Mouse (Mus musculus) brain, adult 2 months (tissue): ENCODE measurements around the gene P2rx1.

ENCODE experiments used
- DNase-seq: peaks from one replicate; pipeline ENCODE4 v3.0.0; 2011; ENCODE audit warnings: low read depth, low spot score

P2rx1 gene

GRCm38 (mm10) chr11:73020953-73021800 lies 22.3 kb downstream of the P2rx1 start:
- DNase-seq, result peak; percentile 72

- peak; percentile 97 for DNase-seq
These were observed 24.2 kb downstream of the P2rx1 start for GRCm38 (mm10) chr11:73023099-73023498.

- no peak for DNase-seq
These were observed 24.9 kb downstream of the P2rx1 start for GRCm38 (mm10) chr11:73023827-73024226.

GRCm38 (mm10) chr11:73024236-73024904 lies 25.5 kb downstream of the P2rx1 start:
- no peak for DNase-seq

- DNase-seq, result no peak
These were observed 28.1 kb downstream of the P2rx1 start for GRCm38 (mm10) chr11:73026961-73027360.

GRCm38 (mm10) chr11:73030821-73031498 lies 32.1 kb downstream of the P2rx1 start:
- peak; percentile 97 for DNase-seq

GRCm38 (mm10) chr11:73031536-73031935 lies 32.6 kb downstream of the P2rx1 start:
- DNase-seq, result no peak

- no peak for DNase-seq
These were observed 37.2 kb downstream of the P2rx1 start for GRCm38 (mm10) chr11:73036077-73036476.

GRCm38 (mm10) chr11:73036889-73037288 lies 38.0 kb downstream of the P2rx1 start:
- peak; percentile 70 for DNase-seq

GRCm38 (mm10) chr11:73037691-73038090 lies 38.8 kb downstream of the P2rx1 start:
- DNase-seq, result no peak

- DNase-seq, result peak; percentile 83
These were observed 40.3 kb downstream of the P2rx1 start for GRCm38 (mm10) chr11:73039102-73039799.

- DNase-seq, result no peak
These were observed 45.4 kb downstream of the P2rx1 start for GRCm38 (mm10) chr11:73044229-73044755.

GRCm38 (mm10) chr11:73044789-73045188 lies 45.9 kb downstream of the P2rx1 start:
- DNase-seq, result no peak

- DNase-seq, result peak; percentile 99
These were observed 48.7 kb downstream of the P2rx1 start, which contains the start of gene Ncbp3 for GRCm38 (mm10) chr11:73047542-73047996. Gene Ncbp3 (plus strand): TSS chr11:73047783.

- DNase-seq, result no peak
These were observed 49.4 kb downstream of the P2rx1 start for GRCm38 (mm10) chr11:73048030-73048876.

- DNase-seq, result peak; percentile 89
These were observed 50.4 kb downstream of the P2rx1 start for GRCm38 (mm10) chr11:73049335-73049734.

- peak; percentile 45 for DNase-seq
These were observed 53.9 kb downstream of the P2rx1 start for GRCm38 (mm10) chr11:73052795-73053194.

- no peak for DNase-seq
These were observed 58.8 kb downstream of the P2rx1 start for GRCm38 (mm10) chr11:73057701-73058100.

- DNase-seq, result no peak
These were observed 60.7 kb downstream of the P2rx1 start for GRCm38 (mm10) chr11:73059630-73060029.

GRCm38 (mm10) chr11:73061413-73061812 lies 62.5 kb downstream of the P2rx1 start:
- no peak for DNase-seq
